Mouse (Mus musculus): ENCODE measurements around the gene Olfr1509. TPM values are rescaled to one million over a fixed set of nuclear protein-coding genes. Genes with fewer than 3 reads are reported as not detected.
"Not testable (repeated sequence)": the region's sequence is repeated elsewhere in the genome, so short reads cannot be mapped to it uniquely, and the experiment has no call there.

The Olfr1509 gene
- total RNA-seq (2021) (not detected), polyA plus RNA-seq (2012; rRNA removed) (not detected in 2 replicates)
- long read RNA-seq: 0 reads

- DNase-seq: no peak
Observed at GRCm38 (mm10) chr14:52442690-52443089, at the start of gene Olfr1509. Gene Olfr1509 (plus strand): TSS chr14:52442990.

DNA sequence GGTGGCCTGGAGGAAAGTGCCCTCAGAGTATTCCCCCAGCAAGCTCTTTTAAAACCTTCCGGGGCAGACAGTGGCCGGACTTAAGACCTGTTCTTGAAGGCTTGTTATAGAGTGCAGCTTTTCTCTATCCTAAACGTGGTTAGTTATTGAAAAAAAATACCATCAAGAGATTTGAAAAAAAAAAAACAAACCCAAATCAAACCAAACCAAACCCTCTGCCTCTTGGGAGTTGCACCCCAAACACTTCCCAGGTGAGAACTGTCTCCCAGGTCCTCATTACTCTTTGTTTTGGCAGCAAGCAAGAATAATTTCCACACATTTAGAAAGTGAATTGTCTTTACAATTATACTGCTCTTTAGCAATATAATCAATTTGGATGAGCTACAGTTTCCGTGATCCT is 45.5 kb upstream of the Olfr1509 start, which contains the start of gene Olfr1511:
Gene Olfr1511 (minus strand): TSS at position 101 of the 400 bp plus-strand sequence.
- no peak for DNase-seq

- DNase-seq: not testable (repeated sequence)
Observed at GRCm38 (mm10) chr14:52410142-52410919, 32.5 kb upstream of the Olfr1509 start.

GRCm38 (mm10) chr14:52414273-52414672 is 28.5 kb upstream of the Olfr1509 start, which contains the start of gene Olfr1510:
Gene Olfr1510 (minus strand): TSS chr14:52414373.
- DNase-seq: no peak

GRCm38 (mm10) chr14:52427686-52428085 is 15.1 kb upstream of the Olfr1509 start:
- no peak for DNase-seq

- no peak for DNase-seq
Observed at GRCm38 (mm10) chr14:52451138-52451537, 8.3 kb downstream of the Olfr1509 start.

DNA sequence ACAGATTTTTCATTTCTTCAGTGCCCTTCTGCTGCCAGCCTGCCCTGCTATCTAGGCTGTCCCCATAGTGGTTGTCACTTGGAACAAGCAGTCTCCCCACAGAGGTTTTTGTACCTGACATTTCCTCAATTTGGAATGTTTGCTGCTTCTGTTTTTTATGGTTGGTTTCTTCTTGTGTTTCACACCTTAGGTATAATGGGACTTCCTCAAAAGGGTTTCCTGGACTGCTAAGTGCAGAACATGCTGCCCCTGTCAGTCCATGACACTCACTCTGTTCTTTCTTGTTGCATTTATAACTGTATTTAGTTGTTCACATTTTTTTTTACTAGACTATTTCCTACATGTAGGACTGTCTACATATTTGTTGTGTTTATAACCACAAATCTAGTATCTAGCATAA is 19.1 kb downstream of the Olfr1509 start:
- DNase-seq: no peak

- DNase-seq: no peak
Observed at GRCm38 (mm10) chr14:52465738-52466137, 22.9 kb downstream of the Olfr1509 start.

DNA sequence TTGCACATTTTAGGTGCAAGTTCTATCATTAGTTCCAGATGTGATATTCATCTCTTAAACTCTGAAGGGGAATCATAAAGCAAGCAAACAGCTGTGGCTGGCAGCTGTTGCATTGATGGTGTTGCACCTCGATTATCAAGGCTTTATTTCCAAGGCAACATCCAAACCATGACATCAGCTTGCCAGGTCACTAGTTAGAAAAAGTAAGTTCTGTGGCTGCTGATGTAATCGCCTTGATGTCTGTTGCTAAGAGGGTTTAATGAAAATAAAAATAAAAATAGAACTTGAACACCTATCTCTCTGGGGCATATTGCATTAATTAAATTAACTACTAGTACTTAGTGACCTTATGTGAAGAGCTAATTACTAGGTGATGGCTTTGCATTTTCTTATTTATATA is 24.6 kb downstream of the Olfr1509 start, which contains the start of gene Olfr1508:
Gene Olfr1508 (minus strand): TSS at position 101 of the 400 bp plus-strand sequence.
- DNase-seq: no peak

- DNase-seq: no peak
Observed at GRCm38 (mm10) chr14:52495516-52495915, 52.7 kb downstream of the Olfr1509 start, which contains the start of gene Olfr1507. Gene Olfr1507 (minus strand): TSS chr14:52495749.

Other genes starting within 250 kb of the Olfr1509 start
- gene Supt16, start 245.6 kb upstream of the Olfr1509 start, total RNA-seq (2021): 10 to 100 TPM; 48.2 to 55.7 TPM
- gene Supt16, start 245.6 kb upstream of the Olfr1509 start, polyA plus RNA-seq (2012; rRNA removed): 3.6 and 4.6 TPM in 2 replicates
- 10 to 100 TPM; 70.7 to 79.1 TPM for gene Chd8, start 185.2 kb upstream of the Olfr1509 start, total RNA-seq (2021)
- gene Chd8, start 185.2 kb upstream of the Olfr1509 start, polyA plus RNA-seq (2012; rRNA removed): 21.8 and 26.7 TPM in 2 replicates
- 10 to 100 TPM; 51.4 to 58.2 TPM for gene Tox4, start 163.8 kb upstream of the Olfr1509 start, total RNA-seq (2021)
- gene Tox4, start 163.8 kb upstream of the Olfr1509 start, polyA plus RNA-seq (2012; rRNA removed): 20.2 and 26.3 TPM in 2 replicates
- gene Rab2b, start 163.4 kb upstream of the Olfr1509 start, total RNA-seq (2021): 10 to 100 TPM; 39.1 to 48.7 TPM
- gene Rab2b, start 163.4 kb upstream of the Olfr1509 start, polyA plus RNA-seq (2012; rRNA removed): 10.7 and 12.4 TPM in 2 replicates
- 10 to 100 TPM; 37.1 to 55.0 TPM for gene Mettl3, start 137.9 kb upstream of the Olfr1509 start, total RNA-seq (2021)
- 22.4 and 24.5 TPM in 2 replicates for gene Mettl3, start 137.9 kb upstream of the Olfr1509 start, polyA plus RNA-seq (2012; rRNA removed)
- 10 to 100 TPM in 1 of 2 experiments, 1 to 10 TPM in 1; 4.4 to 10.5 TPM for gene Sall2, start 114.2 kb upstream of the Olfr1509 start, total RNA-seq (2021)
- gene Sall2, start 114.2 kb upstream of the Olfr1509 start, polyA plus RNA-seq (2012; rRNA removed): 6.1 and 6.4 TPM in 2 replicates
- gene Olfr1513, start 86.6 kb upstream of the Olfr1509 start, total RNA-seq (2021): not detected
- gene Olfr1513, start 86.6 kb upstream of the Olfr1509 start, polyA plus RNA-seq (2012; rRNA removed): not detected in 2 replicates
- not detected for gene Olfr1512, start 63.8 kb upstream of the Olfr1509 start, total RNA-seq (2021)
- not detected in 2 replicates for gene Olfr1512, start 63.8 kb upstream of the Olfr1509 start, polyA plus RNA-seq (2012; rRNA removed)
- gene Olfr1511, start 45.6 kb upstream of the Olfr1509 start, total RNA-seq (2021): not detected
- not detected in 2 replicates for gene Olfr1511, start 45.6 kb upstream of the Olfr1509 start, polyA plus RNA-seq (2012; rRNA removed)
- not detected for gene Olfr1510, start 28.6 kb upstream of the Olfr1509 start, total RNA-seq (2021)
- gene Olfr1510, start 28.6 kb upstream of the Olfr1509 start, polyA plus RNA-seq (2012; rRNA removed): not detected in 2 replicates
- not detected for gene Olfr1508, start 24.5 kb downstream of the Olfr1509 start, total RNA-seq (2021)
- not detected in 2 replicates for gene Olfr1508, start 24.5 kb downstream of the Olfr1509 start, polyA plus RNA-seq (2012; rRNA removed)
- not detected for gene Olfr1507, start 52.8 kb downstream of the Olfr1509 start, total RNA-seq (2021)
- not detected in 2 replicates for gene Olfr1507, start 52.8 kb downstream of the Olfr1509 start, polyA plus RNA-seq (2012; rRNA removed)